Mouse (Mus musculus) bone marrow, adult 2 months (tissue): Measurements from ENCODE around the gene Carmil1.

ENCODE experiments used
- CTCF ChIP-seq: fragments of 200-500 bp; IDR thresholded peaks from 2 replicates; pipeline ENCODE4 v1.5.1; 2011; ENCODE audit warnings: low read length, control low read depth; ENCODE audit not compliant: control insufficient read depth, insufficient read depth
- POLR2A ChIP-seq: fragments of 200-500 bp; IDR thresholded peaks from 2 replicates; pipeline ENCODE4 v1.6.1; 2011; ENCODE audit warnings: low read depth, mild to moderate bottlenecking, control low read depth, low read length, borderline replicate concordance; ENCODE audit not compliant: control insufficient read depth

DNA sequence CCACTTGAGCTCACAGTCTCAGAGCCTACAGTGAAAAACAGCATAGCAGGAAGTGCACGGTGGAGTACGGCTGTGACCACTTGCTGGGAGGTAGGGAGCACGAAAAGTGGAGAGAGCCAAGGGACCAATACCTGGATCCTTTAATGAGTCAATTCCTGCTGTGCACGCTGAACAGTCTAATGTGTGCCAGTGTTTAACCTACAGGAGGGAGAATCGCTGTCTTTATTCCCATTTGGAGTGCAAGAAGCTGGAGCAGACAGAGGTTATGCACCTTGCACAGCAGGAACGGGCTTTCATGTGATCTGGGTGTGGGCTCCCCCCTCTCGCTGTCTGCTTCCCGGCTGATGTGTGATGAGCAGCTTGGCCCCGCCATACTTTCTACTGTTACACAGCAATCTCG is 101.1 kb downstream of the Carmil1 start:
- no peak for TF ChIP-seq CTCF
- TF ChIP-seq POLR2A = no peak
